Mouse (Mus musculus) cerebellum, adult (tissue): ENCODE measurements around the gene Gm3618.
"Not testable (repeated sequence)": the region's sequence is repeated elsewhere in the genome, so short reads cannot be mapped to it uniquely, and the experiment has no call there.

Source experiments
- ATAC-seq: cut with Nextera tagmentation; 2 replicates; pipeline ENCODE4 v1.9.2; 2017; ENCODE audit warnings: mild to moderate bottlenecking, moderate library complexity, mixed read lengths; ENCODE audit not compliant: insufficient number of reproducible peaks, low FRiP score, low TSS enrichment

Gm3618 gene

DNA sequence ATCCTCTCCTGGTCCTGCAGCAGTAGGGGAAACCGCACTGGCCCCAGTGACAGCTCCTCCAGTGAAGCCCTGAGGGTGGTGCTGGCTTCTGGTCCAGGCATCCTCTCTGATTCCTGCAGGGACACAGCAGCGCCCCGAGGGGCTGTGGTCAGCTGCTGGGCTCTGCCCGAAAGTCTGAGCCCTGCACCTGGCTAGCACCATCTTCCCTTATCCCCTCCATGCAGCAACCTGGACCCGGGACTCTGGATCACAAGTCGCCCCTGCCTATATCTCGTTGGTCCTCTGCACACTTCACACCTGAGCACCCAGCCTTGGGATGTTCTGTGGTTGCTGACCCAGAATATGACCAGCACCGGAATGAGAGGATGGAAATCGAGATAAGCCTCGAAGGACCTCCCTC is at the start of gene Gm3618:
Gene Gm3618 (minus strand): TSS at position 101 of the 400 bp plus-strand sequence.
- not testable (repeated sequence) for ATAC-seq

- not testable (repeated sequence) for ATAC-seq
Observed at GRCm38 (mm10) chr14:6390219-6390618, 46.7 kb upstream of the Gm3618 start, which contains the start of gene Gm16440. Gene Gm16440 (minus strand): TSS chr14:6390319.

- not testable (repeated sequence) for ATAC-seq
Observed at GRCm38 (mm10) chr14:6304743-6305142, 38.7 kb downstream of the Gm3618 start, which contains the start of gene Gm21103. Gene Gm21103 (minus strand): TSS chr14:6304843.

DNA sequence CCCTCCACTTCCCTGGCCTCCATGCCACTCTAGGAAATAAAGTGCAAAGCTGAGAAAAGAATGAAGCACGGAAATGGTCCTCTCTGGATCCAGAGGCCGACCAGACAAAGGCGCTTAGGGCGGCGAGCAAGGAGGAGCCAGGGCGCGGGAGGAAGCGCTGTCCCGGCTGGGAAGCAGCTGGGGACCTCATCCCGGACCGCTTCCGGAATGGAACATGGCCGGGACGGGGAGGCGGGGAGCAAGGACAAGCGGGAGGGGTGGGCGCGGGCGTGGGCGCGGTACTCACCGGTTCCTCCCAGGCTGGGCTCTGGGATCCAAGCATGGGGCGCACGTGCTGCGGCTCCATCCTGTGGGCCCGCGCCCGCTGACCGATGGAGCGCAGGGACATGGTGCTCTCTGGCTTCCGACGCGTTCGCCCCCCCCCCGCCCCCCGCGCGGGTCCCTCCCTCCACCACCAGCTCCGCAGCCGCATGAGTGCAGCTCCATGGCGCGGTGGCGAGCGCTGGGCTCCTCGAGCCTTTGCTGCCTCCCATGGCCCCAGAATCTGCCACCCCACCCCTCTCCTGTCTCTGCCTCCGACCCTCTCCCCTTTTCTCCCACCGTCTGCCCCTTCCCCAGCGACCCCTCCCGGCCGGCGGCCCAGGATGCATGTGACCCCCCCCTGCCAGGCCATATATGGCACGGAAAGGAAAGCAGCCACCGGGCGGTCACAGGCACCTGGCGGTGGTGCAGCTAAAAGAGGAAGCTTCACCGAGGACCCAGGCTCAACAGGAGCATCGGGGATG is 56.4 kb downstream of the Gm3618 start, which contains the start of gene Gm3411:
Gene Gm3411 (minus strand): TSS at position 320 of the 785 bp plus-strand sequence.
- ATAC-seq: not testable (repeated sequence)
